Mouse (Mus musculus): Measurements from ENCODE around the gene Llph. TPM values are rescaled to one million over a fixed set of nuclear protein-coding genes. Genes with fewer than 3 reads are reported as not detected.

Gene Llph
- 102 TPM for polyA plus RNA-seq (2017; shearing (Covaris generic))

DNA sequence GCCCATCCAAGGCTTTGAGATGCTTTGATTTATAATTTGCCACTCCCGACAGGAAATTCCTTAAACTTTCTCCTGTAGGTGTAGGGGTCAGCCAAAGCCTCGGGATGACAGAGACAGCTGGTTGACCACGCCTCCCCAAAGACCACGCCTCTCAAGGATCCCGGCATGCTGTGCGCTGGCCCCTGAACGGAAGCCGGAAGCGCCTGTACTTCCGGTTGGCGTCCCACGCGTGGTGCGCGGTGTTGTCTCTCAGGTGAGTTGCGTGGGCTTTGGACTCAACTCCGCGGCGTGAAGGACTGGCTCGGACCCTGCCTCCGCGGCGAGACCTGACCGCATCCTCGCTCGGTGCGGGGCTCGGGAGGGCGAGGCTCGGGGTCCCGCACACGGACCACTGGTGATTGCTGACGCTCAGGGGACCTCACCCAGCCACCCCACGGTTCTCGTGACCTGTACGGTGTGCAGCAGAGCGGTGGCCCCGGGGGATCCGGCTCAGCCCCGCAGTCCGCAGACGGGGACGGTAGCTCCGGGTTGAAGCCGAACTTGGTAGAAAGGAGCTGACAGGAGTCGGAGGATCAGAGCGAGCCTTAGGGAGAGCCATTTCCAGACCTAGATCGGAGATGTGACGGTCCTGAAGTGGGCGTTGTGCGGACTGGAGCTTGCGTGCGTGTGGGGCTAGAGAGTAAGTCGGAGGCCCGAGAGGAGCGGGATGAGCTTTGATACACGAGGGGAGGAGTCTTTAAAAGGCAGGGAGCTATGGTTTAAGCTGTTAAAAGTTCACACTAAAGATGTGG, at the start of gene Llph:
TSS of gene Llph (plus strand) at position 200 of the 791 bp plus-strand sequence.

DNA sequence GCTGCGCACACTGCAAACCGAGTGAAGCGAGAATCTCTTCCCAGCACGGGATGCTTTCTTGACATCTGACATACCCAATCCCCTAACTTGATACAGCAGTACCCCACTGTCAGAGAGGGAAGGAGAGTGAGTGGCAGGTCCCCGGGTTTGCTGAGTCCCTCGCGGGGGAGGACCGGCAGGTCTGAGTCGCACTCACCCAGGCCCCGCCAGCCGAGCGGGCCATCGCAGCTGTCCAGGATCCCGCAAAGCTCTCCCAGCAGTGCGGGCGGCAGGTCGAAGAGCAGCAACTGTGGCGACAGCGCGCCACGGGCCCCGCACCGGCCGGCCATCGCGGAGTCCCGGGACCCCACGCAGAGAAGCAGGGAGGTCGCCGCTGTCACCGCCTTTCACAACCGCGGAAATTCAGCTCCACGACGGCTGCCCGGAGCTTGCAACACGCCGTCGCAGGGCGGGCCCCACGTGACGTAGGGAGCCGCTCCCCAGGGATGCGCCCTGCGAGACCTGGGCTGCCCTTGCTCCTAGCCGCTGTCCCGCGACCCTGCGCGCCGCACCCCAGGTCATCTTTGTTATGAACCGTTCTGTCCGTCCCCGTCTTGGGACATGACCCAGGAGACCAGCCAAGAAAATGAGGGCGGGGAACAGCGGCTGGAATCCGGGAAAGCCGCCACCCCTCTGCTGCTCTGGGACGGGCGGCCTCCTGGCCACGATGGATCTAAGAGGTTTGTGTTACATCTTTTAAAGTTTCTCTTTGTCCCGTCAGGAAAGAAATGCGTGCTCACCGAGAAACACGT, 25.5 kb upstream of the Llph start, which contains the start of gene Tmbim4:
TSS of gene Tmbim4 (plus strand) at position 460 of the 791 bp plus-strand sequence.

GRCm38 (mm10) chr10:120201961-120202402, 24.9 kb upstream of the Llph start, which contains the start of gene Irak3:
TSS of gene Irak3 (minus strand) at chr10:120202130.

Other genes with a start within 250 kb of the Llph start
- gene Helb, start 114.1 kb upstream of the Llph start, polyA plus RNA-seq (2017; shearing (Covaris generic)): 27.6 TPM
- gene Tmbim4, start 25.5 kb upstream of the Llph start, polyA plus RNA-seq (2017; shearing (Covaris generic)): 184 TPM
- gene Irak3, start 24.9 kb upstream of the Llph start, polyA plus RNA-seq (2017; shearing (Covaris generic)): 3.0 TPM
- gene Hmga2, start 249.4 kb downstream of the Llph start, polyA plus RNA-seq (2017; shearing (Covaris generic)): 0.10 TPM

All from CD4-positive, CD25-positive, alpha-beta regulatory T cell, adult 9 weeks (primary cell).